Mouse (Mus musculus): Measurements from ENCODE around the gene Mark4. TPM values are rescaled to one million over a fixed set of nuclear protein-coding genes. Genes with fewer than 3 reads are reported as not detected.

Mark4 gene
- polyA plus RNA-seq, 1 experiment from 2014 or later: 11.8 TPM

DNA sequence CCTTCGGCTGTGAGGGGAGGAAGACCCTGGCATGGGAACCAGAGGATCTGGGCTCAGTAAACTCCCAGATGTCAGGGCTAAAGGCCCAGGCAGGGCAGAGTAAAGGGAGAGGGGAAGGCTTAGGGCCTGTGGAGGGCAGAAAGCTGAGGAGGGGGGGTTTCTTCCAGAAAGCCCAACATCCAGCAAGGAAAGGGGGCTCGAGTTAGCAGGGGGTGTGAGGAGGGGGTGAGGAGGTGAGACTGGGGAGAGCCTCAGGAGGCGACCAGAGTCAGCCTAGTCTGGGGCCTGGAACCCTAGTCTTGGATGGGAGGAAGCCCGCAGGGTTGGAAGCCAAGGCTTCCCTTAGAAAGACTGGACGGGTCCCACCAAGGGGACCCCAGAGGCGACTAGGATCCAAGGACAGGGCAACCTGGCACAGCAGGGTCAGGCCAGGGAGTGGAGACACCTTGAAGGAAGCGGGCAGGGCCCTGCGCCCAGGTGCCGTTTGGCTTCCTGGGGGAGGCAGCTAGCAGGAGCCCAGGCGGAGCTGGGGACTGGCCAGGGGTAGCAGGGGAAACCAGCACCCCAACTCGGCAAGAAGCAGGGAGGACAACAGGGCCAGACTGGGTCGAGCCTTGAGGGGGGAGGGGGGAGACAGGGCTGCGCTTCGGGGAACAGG is 1.1 kb downstream of the Mark4 start:
- H3K9ac ChIP-seq: peak overlapping the region; percentile 89
- H3K27ac ChIP-seq (replicated peaks): peak overlapping the region; percentile 80
- WGBS: 4% methylated on average over 14 of the region's 14 CpGs
- H3K9me3 ChIP-seq (replicated peaks): no peaks in the 10 kb centered on the region
- peaks cover 30% of the 10 kb centered on the region for H3K4me1 ChIP-seq
- no peak for ATAC-seq (ENCODE audit: insufficient number of reproducible peaks, low FRiP score, low TSS enrichment, low read depth)
- no peaks in the 10 kb centered on the region for H3K27me3 ChIP-seq
- H3K4me2 ChIP-seq (replicated peaks): peak overlapping the region; percentile 93
- H3K4me3 ChIP-seq (replicated peaks): peak overlapping the region; percentile 85
- peaks cover 19% of the 10 kb centered on the region for H3K36me3 ChIP-seq

DNA sequence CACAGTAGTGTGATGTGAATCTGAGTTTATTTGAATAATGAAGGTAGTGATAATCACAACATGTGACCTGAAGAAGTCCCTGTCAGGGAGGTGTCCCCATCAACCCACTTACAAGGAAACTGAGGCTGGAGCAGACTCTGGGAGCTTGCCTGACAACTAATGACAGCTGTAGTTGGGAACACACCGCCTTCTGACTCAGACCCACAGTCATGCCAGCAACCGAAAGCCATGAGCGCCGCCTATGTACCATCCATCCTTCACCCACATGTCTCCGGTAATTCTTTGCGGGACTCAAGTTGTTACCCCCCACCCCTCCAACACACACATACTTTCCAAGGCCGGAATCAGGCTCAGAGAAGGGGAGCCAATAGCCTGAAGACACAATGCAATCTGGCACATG is 2.0 kb downstream of the Mark4 start:
- peaks cover 27% of the 10 kb centered on the region for H3K36me3 ChIP-seq
- H3K9me3 ChIP-seq (replicated peaks): no peaks in the 10 kb centered on the region
- peaks cover 27% of the 10 kb centered on the region for H3K4me1 ChIP-seq
- H3K27me3 ChIP-seq: no peaks in the 10 kb centered on the region
- H3K4me3 ChIP-seq (replicated peaks): peak overlapping the region; percentile 85
- ATAC-seq (ENCODE audit: insufficient number of reproducible peaks, low FRiP score, low TSS enrichment, low read depth): no peak
- no peak overlapping the region for H3K27ac ChIP-seq (replicated peaks)
- no peak overlapping the region for H3K9ac ChIP-seq
- H3K4me2 ChIP-seq (replicated peaks): peak overlapping the region; percentile 93
- 87% methylated on average over 7 of the region's 7 CpGs for WGBS

- H3K36me3 ChIP-seq: peaks cover 34% of the 10 kb centered on the region
- H3K4me1 ChIP-seq: peaks cover 27% of the 10 kb centered on the region
- H3K4me3 ChIP-seq (replicated peaks): no peak overlapping the region
- H3K27ac ChIP-seq (replicated peaks): no peak overlapping the region
- no peak overlapping the region for H3K9ac ChIP-seq
- no peaks in the 10 kb centered on the region for H3K9me3 ChIP-seq (replicated peaks)
- WGBS: 69% methylated on average over 11 of the region's 11 CpGs
- no peak overlapping the region; the same call in 1 of the 2 replicates for H3K4me2 ChIP-seq (replicated peaks)
- no peak for ATAC-seq (ENCODE audit: insufficient number of reproducible peaks, low FRiP score, low TSS enrichment, low read depth)
- H3K27me3 ChIP-seq: no peaks in the 10 kb centered on the region
Measured at GRCm38 (mm10) chr7:19455819-19456495, 2.7 kb downstream of the Mark4 start.

- no peak overlapping the region for H3K27ac ChIP-seq (replicated peaks)
- peaks cover 27% of the 10 kb centered on the region for H3K4me1 ChIP-seq
- no peaks in the 10 kb centered on the region for H3K27me3 ChIP-seq
- no peak overlapping the region for H3K4me2 ChIP-seq (replicated peaks)
- H3K9me3 ChIP-seq (replicated peaks): no peaks in the 10 kb centered on the region
- WGBS: 97% methylated on average over 4 of the region's 4 CpGs
- ATAC-seq (ENCODE audit: insufficient number of reproducible peaks, low FRiP score, low TSS enrichment, low read depth): no peak
- H3K36me3 ChIP-seq: peaks cover 41% of the 10 kb centered on the region
- no peak overlapping the region for H3K9ac ChIP-seq
- no peak overlapping the region for H3K4me3 ChIP-seq (replicated peaks)
Measured at GRCm38 (mm10) chr7:19455186-19455585, 3.4 kb downstream of the Mark4 start.

DNA sequence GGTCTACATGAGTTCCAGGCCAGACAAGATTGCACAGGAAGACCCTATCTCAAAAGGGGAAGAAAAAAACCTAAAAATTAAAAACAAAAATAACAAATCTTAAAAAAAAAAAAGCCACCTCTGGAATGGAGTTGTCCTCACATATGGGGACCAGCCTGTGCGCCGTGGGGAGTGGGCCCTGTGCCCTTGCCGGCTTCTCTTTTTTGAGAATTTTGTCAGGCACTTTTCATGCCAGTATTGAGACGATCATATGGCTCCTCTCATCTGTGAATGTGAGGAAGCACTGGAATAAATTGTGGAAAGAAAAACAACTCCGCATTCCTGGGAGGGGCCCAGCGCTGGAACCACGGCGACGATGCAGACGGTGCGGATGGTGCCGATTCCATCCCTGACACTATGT is 9.5 kb downstream of the Mark4 start:
- no peak overlapping the region for H3K9ac ChIP-seq

DNA sequence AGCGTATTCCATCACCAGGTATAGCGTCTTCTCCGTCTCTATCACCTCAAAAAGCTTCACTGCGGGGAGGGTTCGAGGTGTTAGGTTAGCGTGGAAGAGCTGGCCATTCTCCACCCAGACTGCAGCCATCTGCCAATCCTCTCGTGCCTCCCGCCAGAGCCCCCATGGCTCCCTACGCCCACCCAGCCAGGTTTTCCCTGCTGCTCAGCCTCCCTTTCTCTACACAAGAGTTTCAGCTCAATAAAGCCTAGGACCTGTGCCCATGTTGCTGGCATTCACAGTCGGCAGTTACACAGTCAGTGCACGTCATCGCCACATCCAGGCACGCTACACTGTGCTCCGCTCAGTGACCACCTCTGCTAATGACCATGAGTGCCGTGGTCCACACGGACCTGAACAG is 10.9 kb downstream of the Mark4 start:
- Histone ChIP-seq H3K4me3 (replicated peaks) (no peak overlapping the region), H3K27ac (replicated peaks) (no peak overlapping the region), H3K27me3 (no peaks in the 10 kb centered on the region), H3K9ac (no peak overlapping the region), H3K9me3 (replicated peaks) (no peaks in the 10 kb centered on the region), H3K4me1 (no peaks in the 10 kb centered on the region), H3K36me3 (peaks cover 84% of the 10 kb centered on the region), H3K4me2 (replicated peaks) (no peak overlapping the region)
- ATAC-seq (ENCODE audit: insufficient number of reproducible peaks, low FRiP score, low TSS enrichment, low read depth): no peak
- 93% methylated on average over 16 of the region's 16 CpGs for WGBS

More for the DNA sequence above, 9.5 kb downstream of the Mark4 start:
- Histone ChIP-seq H3K4me3 (replicated peaks) (no peak overlapping the region), H3K27ac (replicated peaks) (no peak overlapping the region), H3K4me2 (replicated peaks) (no peak overlapping the region), H3K4me1 (no peaks in the 10 kb centered on the region), H3K9me3 (replicated peaks) (no peaks in the 10 kb centered on the region), H3K27me3 (no peaks in the 10 kb centered on the region), H3K36me3 (peaks cover 81% of the 10 kb centered on the region)
- WGBS: 79% methylated on average over 12 of the region's 12 CpGs
- ATAC-seq (ENCODE audit: insufficient number of reproducible peaks, low FRiP score, low TSS enrichment, low read depth): no peak

GRCm38 (mm10) chr7:19444801-19445200 is 13.8 kb downstream of the Mark4 start:
- Histone ChIP-seq H3K27me3 (no peaks in the 10 kb centered on the region), H3K4me2 (replicated peaks) (no peak overlapping the region), H3K27ac (replicated peaks) (no peak overlapping the region; the same call in 1 of the 2 replicates), H3K9ac (no peak overlapping the region), H3K36me3 (peaks cover 85% of the 10 kb centered on the region), H3K4me3 (replicated peaks) (no peak overlapping the region), H3K9me3 (replicated peaks) (no peaks in the 10 kb centered on the region), H3K4me1 (no peaks in the 10 kb centered on the region)
- ATAC-seq (ENCODE audit: insufficient number of reproducible peaks, low FRiP score, low TSS enrichment, low read depth): no peak
- WGBS: 86% methylated on average over 12 of the region's 12 CpGs

DNA sequence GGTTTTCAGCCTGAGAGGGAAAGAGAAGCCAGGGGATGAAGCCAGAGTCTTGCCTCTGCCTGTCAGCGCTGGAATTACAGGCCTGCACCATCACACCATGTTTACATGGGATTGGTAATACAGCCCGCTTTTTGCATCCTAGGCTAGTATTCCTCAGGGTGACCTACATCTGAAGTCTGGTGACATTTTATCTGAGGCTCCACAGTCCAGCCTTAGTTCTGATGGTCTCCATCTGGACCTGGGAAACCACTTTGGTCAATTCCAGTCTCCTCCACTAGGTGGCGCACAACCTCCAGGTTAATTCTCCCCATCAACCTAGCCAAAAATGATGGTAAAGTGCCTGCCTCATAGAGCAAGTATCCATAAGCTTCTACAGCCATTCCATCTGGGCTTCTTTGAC is 15.3 kb downstream of the Mark4 start:
- Histone ChIP-seq H3K4me2 (replicated peaks) (no peak overlapping the region), H3K4me3 (replicated peaks) (no peak overlapping the region), H3K9me3 (replicated peaks) (no peaks in the 10 kb centered on the region), H3K9ac (no peak overlapping the region), H3K27ac (replicated peaks) (no peak overlapping the region), H3K27me3 (no peaks in the 10 kb centered on the region), H3K4me1 (no peaks in the 10 kb centered on the region), H3K36me3 (peaks cover 80% of the 10 kb centered on the region)
- WGBS: 40% methylated on average over 3 of the region's 3 CpGs
- no peak for ATAC-seq (ENCODE audit: insufficient number of reproducible peaks, low FRiP score, low TSS enrichment, low read depth)

GRCm38 (mm10) chr7:19441448-19442091 is 17.1 kb downstream of the Mark4 start:
- H3K9ac ChIP-seq: no peak overlapping the region
- no peaks in the 10 kb centered on the region for H3K27me3 ChIP-seq
- no peak overlapping the region for H3K4me2 ChIP-seq (replicated peaks)
- H3K27ac ChIP-seq (replicated peaks): no peak overlapping the region
- H3K4me1 ChIP-seq: no peaks in the 10 kb centered on the region
- 80% methylated on average over 9 of the region's 9 CpGs for WGBS
- no peak for ATAC-seq (ENCODE audit: insufficient number of reproducible peaks, low FRiP score, low TSS enrichment, low read depth)
- H3K36me3 ChIP-seq: peaks cover 76% of the 10 kb centered on the region
- no peak overlapping the region for H3K4me3 ChIP-seq (replicated peaks)
- H3K9me3 ChIP-seq (replicated peaks): no peaks in the 10 kb centered on the region

DNA sequence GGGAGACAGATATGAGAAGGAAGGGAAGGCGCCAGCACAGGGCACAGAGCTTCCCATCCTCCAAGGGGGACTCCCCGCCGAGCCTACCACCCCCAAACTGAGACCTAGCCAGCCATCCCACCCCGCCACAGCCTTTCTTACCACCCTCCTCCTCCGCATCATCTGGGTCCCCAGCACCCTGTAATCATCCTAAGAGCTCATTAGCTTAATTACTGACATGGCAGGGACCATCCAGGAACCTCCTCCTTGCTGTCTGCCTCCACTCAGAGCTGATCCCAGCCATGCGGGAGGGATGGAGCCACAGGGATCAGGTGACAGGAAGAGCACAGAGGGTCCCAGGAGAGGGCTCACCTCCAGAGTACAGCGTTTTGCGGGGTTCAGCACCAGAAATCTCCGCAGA is 21.6 kb downstream of the Mark4 start:
- Histone ChIP-seq H3K9ac (no peak overlapping the region), H3K27me3 (no peaks in the 10 kb centered on the region), H3K4me1 (no peaks in the 10 kb centered on the region), H3K9me3 (replicated peaks) (no peaks in the 10 kb centered on the region), H3K27ac (replicated peaks) (no peak overlapping the region), H3K36me3 (peaks cover 87% of the 10 kb centered on the region), H3K4me2 (replicated peaks) (no peak overlapping the region), H3K4me3 (replicated peaks) (no peak overlapping the region)
- peak; percentile 25; the same call in 1 of the 2 replicates for ATAC-seq (ENCODE audit: insufficient number of reproducible peaks, low FRiP score, low TSS enrichment, low read depth)
- WGBS: 72% methylated on average over 9 of the region's 9 CpGs

DNA sequence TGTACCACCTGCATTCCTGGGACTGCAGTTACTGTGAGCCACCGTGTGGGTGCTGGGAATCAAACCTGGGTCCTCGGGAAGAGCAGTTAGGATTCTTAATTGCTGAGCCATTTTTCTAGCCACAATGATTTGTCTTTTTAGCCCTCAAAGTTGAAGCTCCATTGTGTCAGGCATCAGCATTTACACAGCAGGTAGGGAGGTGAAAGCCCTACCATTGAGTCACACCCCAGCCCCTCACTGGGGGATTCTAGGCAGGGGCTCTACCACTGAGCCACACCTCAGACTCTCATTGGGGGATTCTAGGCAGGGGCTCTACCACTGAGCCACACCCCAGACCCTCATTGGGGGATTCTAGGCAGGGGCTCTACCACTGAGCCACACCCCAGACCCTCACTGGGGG is 22.3 kb downstream of the Mark4 start:
- H3K4me2 ChIP-seq (replicated peaks): no peak overlapping the region
- WGBS: 95% methylated on average over 2 of the region's 2 CpGs
- no peak for ATAC-seq (ENCODE audit: insufficient number of reproducible peaks, low FRiP score, low TSS enrichment, low read depth)
- no peak overlapping the region for H3K9ac ChIP-seq
- no peaks in the 10 kb centered on the region for H3K4me1 ChIP-seq
- no peaks in the 10 kb centered on the region for H3K27me3 ChIP-seq
- H3K9me3 ChIP-seq (replicated peaks): no peaks in the 10 kb centered on the region
- H3K4me3 ChIP-seq (replicated peaks): no peak overlapping the region
- H3K27ac ChIP-seq (replicated peaks): no peak overlapping the region
- H3K36me3 ChIP-seq: peaks cover 87% of the 10 kb centered on the region
